Mouse (Mus musculus): ENCODE results near the gene Selenoh. TPM values are rescaled to one million over a fixed set of nuclear protein-coding genes. Genes with fewer than 3 reads are reported as not detected.
"Not testable (repeated sequence)": the region's sequence is repeated elsewhere in the genome, so short reads cannot be mapped to it uniquely, and the experiment has no call there.

The Selenoh gene
- polyA plus RNA-seq, 1 experiment from 2014 or later, result 102 TPM

- H3K36me3 ChIP-seq (ENCODE audit: insufficient read depth, low read length), result no peaks in the 10 kb centered on the region
- H3K4me2 ChIP-seq (replicated peaks; ENCODE audit: low read depth, low read length), result peak within 1 kb of the TSS; percentile 93
- ATAC-seq, result peak; percentile 99
- peak within 1 kb of the TSS; percentile 84 for H3K9ac ChIP-seq (replicated peaks; ENCODE audit: low read depth)
- H3K27me3 ChIP-seq (replicated peaks; ENCODE audit: insufficient read depth, low read length), result no peaks in the 10 kb centered on the region
- peak; percentile 100 for DNase-seq (ENCODE audit: low spot score)
- H3K4me1 ChIP-seq (ENCODE audit: insufficient read depth, low read depth, low read length), result no peaks in the 10 kb centered on the region
- under 1% methylated on average over 44 of the region's 44 CpGs for WGBS
- no peak for TF ChIP-seq CTCF (IDR thresholded peaks at IDR 0.05)
- TF ChIP-seq EP300 (IDR thresholded peaks at IDR 0.05), result peak; percentile 70
- no peaks in the 10 kb centered on the region for H3K9me3 ChIP-seq (ENCODE audit: low read length)
- peak within 1 kb of the TSS; percentile 85 for H3K4me3 ChIP-seq (ENCODE audit: low read depth, low read length)
- H3K27ac ChIP-seq (ENCODE audit: low read length), result peak within 1 kb of the TSS; percentile 76
Observed at GRCm38 (mm10) chr2:84677968-84678880, 7.7 kb upstream of the Selenoh start, which contains the start of the genes Gm28635 and Med19. Gene Gm28635 (minus strand): TSS chr2:84678041. Gene Med19 (plus strand): TSS chr2:84678402.

- WGBS, result 8% methylated on average over 21 of the region's 22 CpGs
- no peaks in the 10 kb centered on the region for H3K4me1 ChIP-seq (ENCODE audit: insufficient read depth, low read depth, low read length)
- H3K4me3 ChIP-seq (ENCODE audit: low read depth, low read length), result peak overlapping the region; percentile 54
- H3K27ac ChIP-seq (ENCODE audit: low read length), result no peak overlapping the region
- peak; percentile 36 for ATAC-seq
- no peaks in the 10 kb centered on the region for H3K9me3 ChIP-seq (ENCODE audit: low read length)
- H3K36me3 ChIP-seq (ENCODE audit: insufficient read depth, low read length), result no peaks in the 10 kb centered on the region
- H3K9ac ChIP-seq (replicated peaks; ENCODE audit: low read depth), result peak overlapping the region; percentile 36; the same call in 1 of the 2 replicates
- H3K27me3 ChIP-seq (replicated peaks; ENCODE audit: insufficient read depth, low read length), result no peaks in the 10 kb centered on the region
- DNase-seq (ENCODE audit: low spot score), result peak; percentile 55
- peak overlapping the region; percentile 75 for H3K4me2 ChIP-seq (replicated peaks; ENCODE audit: low read depth, low read length)
- peak; percentile 70 for TF ChIP-seq CTCF (IDR thresholded peaks at IDR 0.05)
- no peak for TF ChIP-seq EP300 (IDR thresholded peaks at IDR 0.05)
Observed at GRCm38 (mm10) chr2:84677270-84677967, 6.8 kb upstream of the Selenoh start.

- not testable (repeated sequence) for H3K27me3 ChIP-seq (replicated peaks; ENCODE audit: insufficient read depth, low read length); H3K4me1 ChIP-seq (ENCODE audit: insufficient read depth, low read depth, low read length); DNase-seq (ENCODE audit: low spot score); H3K4me2 ChIP-seq (replicated peaks; ENCODE audit: low read depth, low read length); H3K9ac ChIP-seq (replicated peaks; ENCODE audit: low read depth); H3K9me3 ChIP-seq (ENCODE audit: low read length); H3K36me3 ChIP-seq (ENCODE audit: insufficient read depth, low read length); ATAC-seq; H3K27ac ChIP-seq (ENCODE audit: low read length); H3K4me3 ChIP-seq (ENCODE audit: low read depth, low read length)
- WGBS, result 68% methylated on average over 4 of the region's 5 CpGs
Observed at GRCm38 (mm10) chr2:84671535-84671934, 965 bp upstream of the Selenoh start.

- TF ChIP-seq EP300 (IDR thresholded peaks at IDR 0.05) (no peak), CTCF (IDR thresholded peaks at IDR 0.05) (no peak)
- Histone ChIP-seq H3K27ac (ENCODE audit: low read length) (peak overlapping the region; percentile 88), H3K9ac (replicated peaks; ENCODE audit: low read depth) (peak overlapping the region; percentile 74), H3K27me3 (replicated peaks; ENCODE audit: insufficient read depth, low read length) (no peaks in the 10 kb centered on the region), H3K9me3 (ENCODE audit: low read length) (no peaks in the 10 kb centered on the region), H3K4me2 (replicated peaks; ENCODE audit: low read depth, low read length) (peak overlapping the region; percentile 64), H3K4me3 (ENCODE audit: low read depth, low read length) (peak overlapping the region; percentile 90), H3K4me1 (ENCODE audit: insufficient read depth, low read depth, low read length) (no peaks in the 10 kb centered on the region), H3K36me3 (ENCODE audit: insufficient read depth, low read length) (no peaks in the 10 kb centered on the region)
- DNase-seq (ENCODE audit: low spot score), result peak; percentile 72
- ATAC-seq, result peak; percentile 74
- WGBS, result under 1% methylated on average over 38 of the region's 39 CpGs
Observed at GRCm38 (mm10) chr2:84669828-84670568, 572 bp downstream of the Selenoh start.

GRCm38 (mm10) chr2:84666081-84666480, 4.5 kb downstream of the Selenoh start:
- peak; percentile 61 for DNase-seq (ENCODE audit: low spot score)
- no peak overlapping the region for H3K4me2 ChIP-seq (replicated peaks; ENCODE audit: low read depth, low read length)
- peak; percentile 43 for ATAC-seq
- H3K36me3 ChIP-seq (ENCODE audit: insufficient read depth, low read length), result no peaks in the 10 kb centered on the region
- no peak overlapping the region for H3K9ac ChIP-seq (replicated peaks; ENCODE audit: low read depth)
- H3K27me3 ChIP-seq (replicated peaks; ENCODE audit: insufficient read depth, low read length), result no peaks in the 10 kb centered on the region
- H3K9me3 ChIP-seq (ENCODE audit: low read length), result no peaks in the 10 kb centered on the region
- 26% methylated on average over 12 of the region's 12 CpGs for WGBS
- no peak for TF ChIP-seq CTCF (IDR thresholded peaks at IDR 0.05)
- no peak for TF ChIP-seq EP300 (IDR thresholded peaks at IDR 0.05)
- no peaks in the 10 kb centered on the region for H3K4me1 ChIP-seq (ENCODE audit: insufficient read depth, low read depth, low read length)
- H3K27ac ChIP-seq (ENCODE audit: low read length), result peak overlapping the region; percentile 32; the same call in 1 of the 2 replicates
- no peak overlapping the region for H3K4me3 ChIP-seq (ENCODE audit: low read depth, low read length)
